ENCODE assay signal across 8 mouse cellular contexts in the genomic region with DNA sequence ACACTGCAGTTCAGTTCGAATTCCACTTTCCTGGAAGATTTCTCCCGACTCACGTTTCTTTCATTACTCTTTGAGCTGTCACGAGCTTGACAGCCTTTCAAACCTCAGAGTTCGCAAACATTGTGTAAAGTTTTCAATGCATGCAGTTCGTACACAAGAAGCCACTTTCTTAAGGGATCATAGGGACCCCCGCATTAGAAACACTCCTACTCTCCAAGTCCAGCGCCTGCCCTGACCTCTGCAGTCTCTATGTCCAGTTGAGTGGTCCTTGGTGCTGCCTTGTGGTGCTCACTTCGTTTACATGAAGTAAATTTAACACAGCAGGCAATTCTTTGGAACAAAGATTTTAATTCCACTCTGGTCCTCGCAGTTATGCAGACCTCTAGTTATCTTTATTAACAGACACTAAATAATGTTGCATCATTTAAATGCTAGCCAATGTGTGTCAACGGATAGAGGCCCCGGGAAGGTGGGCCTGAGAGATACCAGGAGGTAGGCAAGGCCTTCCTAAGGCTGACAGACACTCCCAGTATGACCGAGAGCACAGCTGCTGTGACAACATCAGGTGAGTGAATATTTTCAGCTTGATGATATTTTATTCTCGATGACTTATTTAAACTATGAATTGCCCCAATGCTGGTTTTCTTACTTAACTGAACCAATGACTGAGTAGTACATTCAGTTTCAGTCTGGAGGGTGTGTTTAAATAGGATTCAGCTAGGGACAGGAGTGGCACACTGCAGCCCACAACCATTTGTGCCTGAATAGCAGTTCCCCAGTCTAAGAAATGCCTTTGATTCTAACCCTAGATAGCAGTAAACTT. TPM values are rescaled to one million over a fixed set of nuclear protein-coding genes. Genes with fewer than 3 reads are reported as not detected.
A peak's percentile ranks its signal among the peaks of the same experiment; 100 is the strongest.
DNase-seq lines count a peak whose midpoint lies in the region; ATAC-seq and TF ChIP-seq lines count a peak whose summit lies in the region.

A gene (plus strand): TSS at position 259 of the 823 bp plus-strand sequence.

- no peak within 1 kb of the TSS; the same call in 1 of the 2 replicates for H3K27ac ChIP-seq in lung, embryonic 14.5 days (ENCODE audit: low read depth)
- H3K27ac ChIP-seq in embryonic facial prominence, embryonic 11.5 days (replicated peaks; ENCODE audit: low read depth, low read length): no peak within 1 kb of the TSS
- no peak within 1 kb of the TSS for H3K27ac ChIP-seq in intestine, embryonic 16.5 days (ENCODE audit: low read length)
- no peak within 1 kb of the TSS for H3K27ac ChIP-seq in midbrain, embryonic 16.5 days (ENCODE audit: low read length)

- H3K36me3 ChIP-seq in lung, embryonic 14.5 days (ENCODE audit: insufficient read depth): no peaks in the 10 kb centered on the region
- H3K36me3 ChIP-seq in embryonic facial prominence, embryonic 11.5 days (replicated peaks; ENCODE audit: control insufficient read depth, insufficient read depth, low read depth, low read length): no peaks in the 10 kb centered on the region
- no peaks in the 10 kb centered on the region for H3K36me3 ChIP-seq in intestine, embryonic 16.5 days (ENCODE audit: control insufficient read depth, insufficient read depth, low read length)
- no peaks in the 10 kb centered on the region for H3K36me3 ChIP-seq in midbrain, embryonic 16.5 days (ENCODE audit: control insufficient read depth, insufficient read depth, low read length)

- peak; percentile 58 for ATAC-seq in lung, embryonic 14.5 days (ENCODE audit: insufficient read depth)
- no peak for ATAC-seq in embryonic facial prominence, embryonic 11.5 days (replicated peaks; ENCODE audit: insufficient number of reproducible peaks, low FRiP score, low TSS enrichment, low read depth)
- peak; percentile 86 for ATAC-seq in intestine, embryonic 16.5 days
- ATAC-seq in midbrain, embryonic 16.5 days: peak; percentile 61

- peak within 1 kb of the TSS; percentile 51 for H3K9ac ChIP-seq in lung, embryonic 14.5 days
- H3K9ac ChIP-seq in embryonic facial prominence, embryonic 11.5 days (replicated peaks; ENCODE audit: low read length): peak within 1 kb of the TSS; percentile 14
- H3K9ac ChIP-seq in intestine, embryonic 16.5 days (ENCODE audit: low read depth, low read length): peak within 1 kb of the TSS; percentile 64
- peak within 1 kb of the TSS; percentile 45 for H3K9ac ChIP-seq in midbrain, embryonic 16.5 days (ENCODE audit: low read depth, low read length)

- DNase-seq in lung, embryonic 14.5 days: no peak
- no peak for DNase-seq in lung, postnatal 4 days
- DNase-seq in embryonic facial prominence, embryonic 11.5 days (ENCODE audit: low spot score): peak; percentile 30
- DNase-seq in layer of hippocampus, adult 9-11 months: no peak
- no peak for DNase-seq in frontal cortex, postnatal 10 days (ENCODE audit: low spot score in 2 of 2)
- no peak for DNase-seq in B cell, adult 2 months

- TF ChIP-seq CTCF in lung, embryonic 14.5 days (IDR thresholded peaks at IDR 0.05; ENCODE audit: low read depth): no peak

- H3K9me3 ChIP-seq in lung, embryonic 14.5 days (ENCODE audit: low read depth, low read length): no peaks in the 10 kb centered on the region
- no peaks in the 10 kb centered on the region for H3K9me3 ChIP-seq in embryonic facial prominence, embryonic 11.5 days (replicated peaks; ENCODE audit: control insufficient read depth, low read length)
- no peaks in the 10 kb centered on the region for H3K9me3 ChIP-seq in intestine, embryonic 16.5 days (ENCODE audit: control insufficient read depth, low read length)
- no peaks in the 10 kb centered on the region for H3K9me3 ChIP-seq in midbrain, embryonic 16.5 days (replicated peaks; ENCODE audit: control insufficient read depth, low read length, poor library complexity, severe bottlenecking)

- H3K4me1 ChIP-seq in lung, embryonic 14.5 days (ENCODE audit: insufficient read depth): peaks cover 2% of the 10 kb centered on the region; the same call in 1 of the 2 replicates
- no peaks in the 10 kb centered on the region for H3K4me1 ChIP-seq in embryonic facial prominence, embryonic 11.5 days (ENCODE audit: control insufficient read depth, insufficient read depth, low read length)
- peaks cover 6% of the 10 kb centered on the region; the same call in 1 of the 2 replicates for H3K4me1 ChIP-seq in intestine, embryonic 16.5 days (ENCODE audit: control insufficient read depth, insufficient read depth, low read length)
- H3K4me1 ChIP-seq in midbrain, embryonic 16.5 days (ENCODE audit: control insufficient read depth, insufficient read depth, low read length): peaks cover 6% of the 10 kb centered on the region

- WGBS in lung, embryonic 14.5 days: 21% methylated on average over 14 of the region's 14 CpGs
- WGBS in embryonic facial prominence, embryonic 11.5 days: 35% methylated on average over 14 of the region's 14 CpGs
- WGBS in intestine, embryonic 16.5 days: 22% methylated on average over 14 of the region's 14 CpGs
- WGBS in midbrain, embryonic 16.5 days: 26% methylated on average over 14 of the region's 14 CpGs

- H3K4me2 ChIP-seq in lung, embryonic 14.5 days: peak within 1 kb of the TSS; percentile 71
- peak within 1 kb of the TSS; percentile 64 for H3K4me2 ChIP-seq in embryonic facial prominence, embryonic 11.5 days (ENCODE audit: low read depth, low read length)
- H3K4me2 ChIP-seq in intestine, embryonic 16.5 days (ENCODE audit: low read depth, low read length): peak within 1 kb of the TSS; percentile 78
- peak within 1 kb of the TSS; percentile 81 for H3K4me2 ChIP-seq in midbrain, embryonic 16.5 days (ENCODE audit: low read length)

- peak within 1 kb of the TSS; percentile 46 for H3K4me3 ChIP-seq in lung, embryonic 14.5 days (ENCODE audit: low read depth, low read length)
- peak within 1 kb of the TSS; percentile 45 for H3K4me3 ChIP-seq in embryonic facial prominence, embryonic 11.5 days (ENCODE audit: low read depth, low read length)
- peak within 1 kb of the TSS; percentile 57 for H3K4me3 ChIP-seq in intestine, embryonic 16.5 days (ENCODE audit: low read length)
- peak within 1 kb of the TSS; percentile 46 for H3K4me3 ChIP-seq in midbrain, embryonic 16.5 days (ENCODE audit: low read depth, low read length)

- H3K27me3 ChIP-seq in lung, embryonic 14.5 days (ENCODE audit: insufficient read depth, low read length): no peaks in the 10 kb centered on the region
- H3K27me3 ChIP-seq in embryonic facial prominence, embryonic 11.5 days (ENCODE audit: control insufficient read depth, insufficient read depth, low read length): no peaks in the 10 kb centered on the region
- H3K27me3 ChIP-seq in intestine, embryonic 16.5 days (replicated peaks; ENCODE audit: control insufficient read depth, insufficient read depth, low read length): no peaks in the 10 kb centered on the region
- no peaks in the 10 kb centered on the region for H3K27me3 ChIP-seq in midbrain, embryonic 16.5 days (ENCODE audit: control insufficient read depth, insufficient read depth, low read depth, low read length)

RNA-seq across cellular contexts. Expression of the gene that starts here (rescaled TPM):
- 4.1 and 6.3 TPM in 2 replicates for polyA plus RNA-seq in lung, embryonic 14.5 days (2014; fragmentation: Nextera tagmentation; extraction: Ambion mirVana)
- 15.2 and 16.7 TPM in 2 replicates for polyA plus RNA-seq in embryonic facial prominence, embryonic 11.5 days (2014; fragmentation: Nextera tagmentation; extraction: Ambion mirVana)
- polyA plus RNA-seq in intestine, embryonic 16.5 days (2015; fragmentation: Nextera tagmentation; extraction: Ambion mirVana): 9.0 and 13.8 TPM in 2 replicates
- 1.7 and 2.7 TPM in 2 replicates for polyA plus RNA-seq in midbrain, embryonic 16.5 days (2015; fragmentation: Nextera tagmentation; extraction: Ambion mirVana)

Comparison
In these comparisons a context has a peak if more than half of its experiments do, and no peak if none do; other contexts are left out.
1. H3K9ac ChIP-seq: peak in every context shown above with its lines; median percentile 64 in intestine, embryonic 16.5 days; 51 in lung, embryonic 14.5 days; 45 in midbrain, embryonic 16.5 days; 14 in embryonic facial prominence, embryonic 11.5 days.